Mouse (Mus musculus): ENCODE results near the gene Pck1.

DNA sequence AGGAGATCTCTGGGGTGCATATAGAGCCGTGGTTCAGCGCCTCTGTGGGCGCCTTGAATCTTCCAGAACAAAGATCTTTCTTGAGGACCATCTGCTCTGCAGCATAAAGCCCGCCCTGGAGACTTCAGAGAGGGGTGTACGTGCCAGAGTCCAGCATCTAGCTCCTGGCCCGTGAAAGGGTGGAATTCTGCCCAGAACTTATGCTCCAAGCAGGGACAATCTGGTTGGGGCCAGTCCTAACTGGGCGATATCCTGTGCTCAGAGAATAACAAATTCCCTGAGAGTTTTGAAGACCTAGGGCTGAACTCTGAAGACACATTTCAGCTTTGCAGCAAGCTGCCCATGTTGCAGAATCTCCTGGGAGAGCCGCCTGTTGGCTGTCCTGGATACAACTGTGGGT lies 25.1 kb downstream of the Pck1 start:
- TF ChIP-seq CTCF (IDR thresholded peaks at IDR 0.05; ENCODE audit: low read depth) (no peak), EP300 (IDR thresholded peaks at IDR 0.05; ENCODE audit: low read depth) (no peak)

Measured in liver, embryonic 14.5 days (tissue).